Mouse (Mus musculus) embryonic facial prominence, embryonic 13.5 days (tissue): ENCODE measurements around the gene Them5. TPM values are rescaled to one million over a fixed set of nuclear protein-coding genes. Genes with fewer than 3 reads are reported as not detected.

Experiments
- ATAC-seq: fragments of 200-750 bp; cut with Nextera tagmentation; 2 replicates; pipeline ENCODE4 v1.8.0; 2017; ENCODE audit warnings: low read depth; ENCODE audit not compliant: insufficient number of reproducible peaks, insufficient read depth, low FRiP score, low TSS enrichment
- H3K27ac ChIP-seq: fragments of 300-500 bp; sonication (generic); 2 replicates; pipeline ENCODE4 v1.5.1; 2015; ENCODE audit warnings: moderate library complexity, mild to moderate bottlenecking, inconsistent platforms
- H3K27me3 ChIP-seq: fragments of 300-500 bp; sonication (generic); 2 replicates; pipeline ENCODE4 v1.6.1; 2015; ENCODE audit warnings: mild to moderate bottlenecking, inconsistent platforms
- H3K36me3 ChIP-seq: fragments of 300-500 bp; sonication (generic); 2 replicates; pipeline ENCODE4 v1.6.1; 2015; ENCODE audit warnings: mild to moderate bottlenecking, inconsistent platforms
- H3K4me1 ChIP-seq: fragments of 300-500 bp; sonication (generic); 2 replicates; pipeline ENCODE4 v1.6.1; 2015; ENCODE audit warnings: inconsistent platforms
- H3K4me2 ChIP-seq: fragments of 300-500 bp; sonication (generic); 2 replicates; pipeline ENCODE4 v1.6.1; 2015; ENCODE audit warnings: moderate library complexity, mild to moderate bottlenecking, inconsistent platforms
- H3K4me3 ChIP-seq: fragments of 300-500 bp; sonication (generic); 2 replicates; pipeline ENCODE4 v1.5.1; 2015; ENCODE audit warnings: mild to moderate bottlenecking, inconsistent platforms
- H3K9ac ChIP-seq: fragments of 300-500 bp; sonication (generic); 2 replicates; pipeline ENCODE4 v1.6.1; 2015; ENCODE audit warnings: mild to moderate bottlenecking, inconsistent platforms
- H3K9me3 ChIP-seq: fragments of 300-500 bp; sonication (generic); 2 replicates; pipeline ENCODE4 v1.6.1; 2016; ENCODE audit warnings: inconsistent platforms
- WGBS: fragments of 180-500 bp; shearing (Covaris S2); methylation state at CpG from one replicate; pipeline ENCODE4 v1.1.7; 2015; ENCODE audit warnings: mixed read lengths; 5-methylcytosine and 5-hydroxymethylcytosine counted together
- polyA plus RNA-seq: library from polyadenylated mRNA; unstranded; fragments of >200 nt; fragmentation: Nextera tagmentation; extraction: Ambion mirVana; gene quantifications from 2 replicates; pipeline ENCODE4 v1.2.1, GENCODE M21; 2015

Them5 gene
- polyA plus RNA-seq: 5.2 and 9.2 TPM in 2 replicates

DNA sequence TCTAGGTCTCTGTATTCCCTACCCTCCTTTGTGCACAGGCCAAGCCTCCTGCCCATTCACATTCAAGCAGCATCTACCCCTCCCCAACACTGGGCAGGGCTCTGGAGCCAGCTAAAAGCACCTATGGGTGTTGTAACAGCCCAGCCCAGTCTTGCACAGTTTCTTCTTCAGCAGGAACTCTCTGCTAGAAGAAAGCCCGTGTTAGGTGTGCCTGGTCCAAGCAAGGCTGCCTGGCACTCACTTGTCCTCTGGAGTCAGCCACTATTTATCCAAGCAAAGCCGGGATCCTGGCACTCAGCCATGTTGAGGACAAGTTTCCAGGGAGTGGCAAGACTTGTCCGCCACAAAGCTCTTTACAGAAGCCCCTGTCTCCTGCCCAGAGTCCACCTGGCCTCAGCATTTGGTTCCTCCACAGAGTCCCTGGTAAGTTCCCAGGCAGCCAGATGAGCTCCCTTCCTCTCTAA, at the start of gene Them5:
TSS of gene Them5 (plus strand) at position 141 of the 464 bp plus-strand sequence.
- Histone ChIP-seq H3K4me1 (0 out of 2 replicates have a peak, but pooled peaks cover 5% of the 10 kb centered on the region), H3K4me3 (no peak within 1 kb of the TSS), H3K27ac (peak within 1 kb of the TSS; percentile 11; the same call in 1 of the 2 replicates), H3K36me3 (no peaks in the 10 kb centered on the region), H3K4me2 (no peak within 1 kb of the TSS), H3K27me3 (no peaks in the 10 kb centered on the region), H3K9me3 (no peaks in the 10 kb centered on the region), H3K9ac (no peak within 1 kb of the TSS)
- ATAC-seq: no peak
- WGBS: 58% methylated on average over 3 of the region's 3 CpGs

DNA sequence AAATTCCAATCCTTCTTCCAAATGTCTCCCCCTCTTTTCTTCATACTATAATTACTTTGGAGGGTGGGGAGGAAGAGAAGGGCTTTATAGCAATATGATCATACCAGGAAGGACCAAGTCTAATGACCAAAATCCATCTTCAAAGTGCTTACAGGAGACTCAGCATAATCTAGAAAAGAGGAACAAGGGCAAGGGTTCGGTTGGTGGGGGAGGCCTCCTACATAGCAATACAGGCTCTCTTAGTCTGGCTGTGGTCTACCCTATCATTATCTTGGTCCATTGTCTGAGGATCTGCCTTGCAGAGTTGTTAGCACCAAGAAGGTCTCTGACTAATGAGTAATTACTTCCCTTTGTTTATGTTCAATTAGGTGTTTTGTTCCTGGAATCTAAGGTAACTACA, 36.4 kb upstream of the Them5 start:
- no peak overlapping the region for H3K9ac ChIP-seq
- H3K27ac ChIP-seq: no peak overlapping the region
- 70% methylated on average over 1 of the region's 1 CpGs for WGBS
- H3K9me3 ChIP-seq: no peaks in the 10 kb centered on the region
- peaks cover 7% of the 10 kb centered on the region; the same call in 1 of the 2 replicates for H3K4me1 ChIP-seq
- H3K4me2 ChIP-seq: no peak overlapping the region
- ATAC-seq: no peak
- no peaks in the 10 kb centered on the region for H3K36me3 ChIP-seq
- no peaks in the 10 kb centered on the region for H3K27me3 ChIP-seq
- H3K4me3 ChIP-seq: no peak overlapping the region

DNA sequence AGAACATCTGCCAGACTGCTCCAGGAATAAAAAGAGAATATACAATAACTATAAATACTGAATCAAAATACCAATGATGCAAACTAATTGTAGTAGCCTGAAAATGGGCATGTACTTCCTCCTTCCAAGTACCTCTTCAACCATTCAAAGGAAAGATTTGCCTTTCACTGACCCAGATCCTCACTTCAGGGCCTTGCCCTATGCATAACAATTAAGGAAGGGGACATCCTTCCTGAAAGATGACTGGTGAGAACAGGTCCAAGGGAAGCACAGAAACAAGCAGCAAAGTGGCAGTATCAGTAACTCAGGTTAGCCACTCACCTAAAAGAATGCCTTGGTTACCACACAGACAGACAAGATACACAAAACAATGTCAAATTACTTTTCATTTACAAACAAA, 34.9 kb upstream of the Them5 start:
- H3K9ac ChIP-seq: no peak overlapping the region
- no peaks in the 10 kb centered on the region for H3K27me3 ChIP-seq
- no peak for ATAC-seq
- no peaks in the 10 kb centered on the region for H3K9me3 ChIP-seq
- peaks cover 14% of the 10 kb centered on the region for H3K4me1 ChIP-seq
- no peak overlapping the region for H3K4me3 ChIP-seq
- no peak overlapping the region for H3K4me2 ChIP-seq
- H3K27ac ChIP-seq: no peak overlapping the region
- H3K36me3 ChIP-seq: no peaks in the 10 kb centered on the region

DNA sequence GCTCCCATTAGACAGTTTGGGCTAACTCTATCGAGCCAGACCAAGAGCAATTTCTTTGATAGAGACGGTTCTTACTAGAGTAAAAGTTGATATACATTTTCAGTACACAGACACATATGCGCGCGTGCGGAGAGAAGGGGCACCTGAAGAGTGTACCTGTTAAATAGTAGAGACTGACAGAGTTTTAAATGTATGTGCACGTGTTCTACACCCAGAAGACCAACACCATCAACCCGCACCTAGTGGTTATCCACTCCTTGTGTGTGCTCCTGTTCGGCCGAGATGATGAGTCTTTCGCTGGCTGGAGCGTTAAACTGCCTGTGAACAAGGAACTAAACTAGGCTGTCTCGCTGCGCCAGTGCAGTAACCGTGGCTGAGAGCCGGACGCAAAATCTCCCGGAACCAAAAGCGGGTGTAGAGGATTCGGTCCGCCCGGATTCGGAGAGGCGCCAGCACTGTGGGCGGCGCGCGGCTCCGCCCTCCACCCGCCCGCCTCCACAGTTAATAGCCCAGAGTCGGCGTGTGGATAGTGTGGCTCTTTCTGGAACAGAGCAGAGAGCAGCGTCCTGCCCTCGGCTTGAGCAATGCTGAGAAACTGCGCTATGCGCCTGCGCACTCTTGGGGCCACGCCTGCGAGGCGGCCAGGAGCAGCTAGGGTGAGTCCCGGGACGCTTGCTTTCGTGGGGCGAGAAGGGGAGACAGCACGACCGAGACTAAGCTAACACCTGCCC, 32.1 kb upstream of the Them5 start, which contains the start of gene Them4:
TSS of gene Them4 (plus strand) at position 457 of the 731 bp plus-strand sequence.
- peak; percentile 98 for ATAC-seq

DNA sequence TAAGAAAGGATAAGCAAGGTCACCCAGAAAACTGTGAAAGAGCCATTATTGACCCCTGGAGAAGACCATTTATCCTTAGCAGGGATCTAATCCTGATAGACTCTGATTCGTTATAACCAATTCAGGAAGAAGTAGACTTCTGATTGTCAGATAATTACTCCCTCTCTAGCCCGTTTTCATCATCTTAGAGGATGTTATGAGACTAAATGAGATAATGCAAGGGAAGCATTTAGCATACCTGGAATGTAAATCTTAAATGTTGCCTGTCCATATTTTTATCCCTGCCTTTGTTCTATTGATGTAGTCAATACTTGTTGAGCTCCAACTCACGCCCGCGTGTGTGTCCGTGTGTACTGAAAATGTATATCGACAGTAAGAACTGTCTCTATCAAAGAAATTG, 31.4 kb upstream of the Them5 start:
- Histone ChIP-seq H3K36me3 (no peaks in the 10 kb centered on the region), H3K4me2 (peak overlapping the region; percentile 69), H3K27me3 (no peaks in the 10 kb centered on the region), H3K27ac (peak overlapping the region; percentile 83), H3K4me3 (peak overlapping the region; percentile 62), H3K9me3 (no peaks in the 10 kb centered on the region), H3K9ac (peak overlapping the region; percentile 83), H3K4me1 (peaks cover 14% of the 10 kb centered on the region)
- WGBS: 45% methylated on average over 7 of the region's 7 CpGs
- ATAC-seq: no peak

More for the DNA sequence above, 32.1 kb upstream of the Them5 start, which contains the start of gene Them4:
- H3K36me3 ChIP-seq: no peaks in the 10 kb centered on the region
- WGBS: 2% methylated on average over 47 of the region's 47 CpGs
- peak within 1 kb of the TSS; percentile 69 for H3K4me2 ChIP-seq
- no peaks in the 10 kb centered on the region for H3K9me3 ChIP-seq
- H3K4me3 ChIP-seq: peak within 1 kb of the TSS; percentile 62
- no peaks in the 10 kb centered on the region for H3K27me3 ChIP-seq
- peak within 1 kb of the TSS; percentile 83 for H3K27ac ChIP-seq
- peak within 1 kb of the TSS; percentile 83 for H3K9ac ChIP-seq
- peaks cover 14% of the 10 kb centered on the region for H3K4me1 ChIP-seq

DNA sequence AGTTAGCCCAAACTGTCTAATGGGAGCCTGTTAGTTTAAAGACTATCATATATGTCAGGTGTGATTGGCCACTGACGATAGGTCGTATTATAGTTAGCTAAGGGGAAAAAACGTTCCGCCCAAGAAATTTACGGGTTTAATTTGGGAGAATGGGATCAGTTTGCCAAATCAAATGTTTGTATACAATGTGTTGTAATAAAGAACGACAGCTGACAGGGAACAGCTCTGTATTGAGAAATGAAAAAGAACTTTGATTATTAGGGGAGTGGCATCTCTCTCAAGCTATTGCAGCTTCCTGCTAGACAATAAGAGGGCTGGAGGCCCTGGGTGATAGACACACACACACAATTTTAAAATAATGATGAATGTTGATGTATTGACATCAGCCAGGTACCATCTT, 31.0 kb upstream of the Them5 start:
- no peaks in the 10 kb centered on the region for H3K27me3 ChIP-seq
- peak overlapping the region; percentile 69 for H3K4me2 ChIP-seq
- H3K9ac ChIP-seq: 0 out of 2 replicates have a peak overlapping the region, but pooled peaks have one; percentile 83
- H3K4me1 ChIP-seq: peaks cover 14% of the 10 kb centered on the region
- H3K36me3 ChIP-seq: no peaks in the 10 kb centered on the region
- 68% methylated on average over 6 of the region's 6 CpGs for WGBS
- H3K27ac ChIP-seq: no peak overlapping the region
- no peak for ATAC-seq
- no peaks in the 10 kb centered on the region for H3K9me3 ChIP-seq
- peak overlapping the region; percentile 62 for H3K4me3 ChIP-seq

DNA sequence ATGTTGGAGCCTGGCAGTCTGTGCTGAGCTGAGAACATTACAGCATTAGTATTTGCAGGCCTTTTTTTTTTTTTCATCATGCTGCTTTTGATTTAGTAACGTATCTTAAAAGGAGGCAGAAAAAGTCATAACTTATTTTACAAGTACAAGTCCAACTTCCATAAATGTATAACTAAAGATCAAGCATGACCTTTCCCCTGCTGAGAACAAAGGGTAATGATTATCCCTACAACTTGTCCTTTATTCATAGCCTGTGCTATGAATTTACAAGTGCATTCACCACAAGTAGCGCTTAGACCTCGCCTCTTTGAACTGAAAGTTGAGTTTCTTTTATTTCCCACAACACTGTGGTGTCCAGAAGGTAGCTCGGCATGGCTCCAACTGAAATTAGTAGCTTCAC, 30.5 kb upstream of the Them5 start:
- H3K36me3 ChIP-seq: no peaks in the 10 kb centered on the region
- ATAC-seq: no peak
- H3K4me2 ChIP-seq: peak overlapping the region; percentile 69
- H3K9ac ChIP-seq: no peak overlapping the region
- H3K4me1 ChIP-seq: peaks cover 14% of the 10 kb centered on the region
- WGBS: 81% methylated on average over 4 of the region's 4 CpGs
- no peak overlapping the region for H3K4me3 ChIP-seq
- H3K9me3 ChIP-seq: no peaks in the 10 kb centered on the region
- no peak overlapping the region for H3K27ac ChIP-seq
- H3K27me3 ChIP-seq: no peaks in the 10 kb centered on the region

DNA sequence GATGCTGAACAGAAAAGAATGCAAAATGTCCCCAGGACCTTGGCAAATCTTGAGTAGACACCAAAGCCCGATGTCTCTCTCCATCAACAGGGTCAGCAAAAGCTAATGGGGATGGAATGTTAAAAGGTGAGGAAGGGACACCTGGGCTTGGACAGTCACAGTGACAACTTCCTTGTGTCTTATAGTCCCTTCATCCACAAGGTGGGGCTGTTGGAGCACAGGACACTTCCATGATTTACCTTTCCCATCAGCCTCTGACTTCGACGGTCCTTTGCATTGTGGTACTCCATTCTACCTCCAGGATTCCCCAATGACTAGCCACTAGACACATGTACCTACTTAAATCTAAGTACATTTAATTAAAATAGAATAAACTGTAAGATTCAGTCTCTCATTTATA, 13.2 kb upstream of the Them5 start:
- no peak for ATAC-seq
- WGBS: 56% methylated on average over 3 of the region's 3 CpGs
- H3K4me1 ChIP-seq: no peaks in the 10 kb centered on the region
- no peak overlapping the region for H3K4me2 ChIP-seq
- H3K4me3 ChIP-seq: no peak overlapping the region
- H3K27ac ChIP-seq: no peak overlapping the region
- H3K27me3 ChIP-seq: no peaks in the 10 kb centered on the region
- H3K9ac ChIP-seq: no peak overlapping the region
- H3K36me3 ChIP-seq: peaks cover 16% of the 10 kb centered on the region
- H3K9me3 ChIP-seq: no peaks in the 10 kb centered on the region

DNA sequence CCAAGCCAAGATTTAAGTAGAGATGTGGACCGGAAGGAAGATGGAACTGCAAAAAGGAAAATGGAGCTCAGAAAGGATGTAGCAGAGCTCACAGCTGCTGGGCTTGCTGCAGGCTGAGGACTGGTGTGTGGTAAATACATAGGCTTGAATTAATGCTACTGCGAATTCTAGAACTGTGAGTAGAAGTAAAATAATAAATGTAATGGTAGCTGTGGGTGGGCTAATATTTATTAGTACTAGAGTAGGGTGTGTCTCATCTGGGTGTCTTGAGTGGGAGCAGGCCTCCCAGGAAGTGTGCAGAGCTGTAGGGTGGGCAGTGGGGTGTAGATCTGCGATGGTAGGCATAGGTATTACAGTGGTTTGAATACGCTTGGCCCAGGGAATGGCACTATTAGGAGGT, 7.5 kb upstream of the Them5 start:
- Histone ChIP-seq H3K9ac (no peak overlapping the region), H3K9me3 (no peaks in the 10 kb centered on the region), H3K4me2 (no peak overlapping the region), H3K4me3 (no peak overlapping the region), H3K27me3 (no peaks in the 10 kb centered on the region), H3K27ac (no peak overlapping the region), H3K36me3 (peaks cover 3% of the 10 kb centered on the region), H3K4me1 (no peaks in the 10 kb centered on the region)
- ATAC-seq: no peak
- WGBS: 92% methylated on average over 4 of the region's 4 CpGs

DNA sequence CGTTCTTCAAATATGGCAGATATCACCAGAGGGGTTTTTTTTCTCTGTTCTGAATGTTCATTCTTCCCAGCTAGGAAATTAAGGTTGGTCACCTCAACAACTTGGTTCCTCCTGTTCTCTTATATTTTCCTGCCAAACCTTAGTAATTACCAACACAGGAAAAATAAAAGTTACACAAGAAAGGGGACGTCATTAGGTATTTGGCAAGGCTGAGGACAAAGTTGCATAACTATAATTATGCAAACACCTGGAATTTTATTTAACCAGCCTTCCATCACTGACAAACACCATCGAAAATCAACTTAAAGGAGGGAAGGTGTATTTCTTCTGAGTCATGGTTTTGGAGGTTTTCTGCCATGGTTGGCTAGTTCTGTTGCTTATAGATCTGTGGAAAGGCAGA, 3.4 kb upstream of the Them5 start:
- Histone ChIP-seq H3K27ac (no peak overlapping the region), H3K27me3 (no peaks in the 10 kb centered on the region), H3K9me3 (no peaks in the 10 kb centered on the region), H3K36me3 (no peaks in the 10 kb centered on the region), H3K4me1 (0 out of 2 replicates have a peak, but pooled peaks cover 5% of the 10 kb centered on the region), H3K4me3 (no peak overlapping the region), H3K4me2 (no peak overlapping the region), H3K9ac (no peak overlapping the region)
- no peak for ATAC-seq
- 81% methylated on average over 3 of the region's 3 CpGs for WGBS

DNA sequence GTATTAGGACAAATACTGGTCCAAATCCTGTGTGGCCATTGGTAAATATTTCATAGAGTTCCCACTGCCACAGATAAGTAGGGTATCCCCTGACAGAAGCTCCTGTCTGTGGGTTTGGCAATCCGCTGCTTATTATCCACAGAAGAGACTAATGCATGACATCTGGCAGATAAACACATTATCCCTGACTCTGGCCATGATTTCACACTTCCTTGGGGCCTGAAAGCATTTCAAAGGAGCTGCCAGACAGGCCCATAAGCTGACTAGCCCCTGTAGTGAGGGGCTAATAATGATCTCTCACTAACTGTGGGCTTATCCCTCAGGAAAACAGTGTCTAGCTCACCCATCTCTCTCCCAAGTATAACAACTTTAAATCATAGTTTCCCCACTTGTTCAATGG, 653 bp downstream of the Them5 start:
- no peaks in the 10 kb centered on the region for H3K9me3 ChIP-seq
- H3K4me3 ChIP-seq: no peak overlapping the region
- WGBS: 33% methylated on average over 1 of the region's 1 CpGs
- H3K27ac ChIP-seq: no peak overlapping the region; the same call in 1 of the 2 replicates
- no peak for ATAC-seq
- H3K36me3 ChIP-seq: no peaks in the 10 kb centered on the region
- 0 out of 2 replicates have a peak, but pooled peaks cover 5% of the 10 kb centered on the region for H3K4me1 ChIP-seq
- H3K27me3 ChIP-seq: no peaks in the 10 kb centered on the region
- H3K4me2 ChIP-seq: no peak overlapping the region
- H3K9ac ChIP-seq: no peak overlapping the region

DNA sequence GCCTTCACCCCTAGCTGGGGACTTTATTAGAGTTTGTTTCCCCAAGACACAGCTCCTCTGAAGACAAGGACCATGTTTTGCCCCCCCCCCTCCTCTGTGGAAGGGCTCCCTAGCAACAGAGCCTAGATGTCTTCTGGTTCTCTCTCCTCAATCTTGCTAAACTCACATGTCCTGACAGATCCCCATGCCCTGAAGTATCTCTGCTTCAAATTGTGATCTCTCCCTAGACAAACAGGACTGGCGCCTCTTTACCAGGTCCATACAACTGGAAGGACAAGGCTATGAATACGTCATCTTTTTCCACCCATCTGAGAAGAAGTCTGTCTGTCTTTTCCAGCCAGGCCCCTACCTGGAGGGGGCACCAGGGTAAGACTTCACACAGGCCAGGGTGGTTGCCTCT, 2.3 kb downstream of the Them5 start:
- 0 out of 2 replicates have a peak, but pooled peaks cover 5% of the 10 kb centered on the region for H3K4me1 ChIP-seq
- no peak overlapping the region for H3K27ac ChIP-seq
- ATAC-seq: no peak
- no peaks in the 10 kb centered on the region for H3K36me3 ChIP-seq
- no peaks in the 10 kb centered on the region for H3K9me3 ChIP-seq
- no peak overlapping the region for H3K4me2 ChIP-seq
- no peaks in the 10 kb centered on the region for H3K27me3 ChIP-seq
- H3K9ac ChIP-seq: no peak overlapping the region
- H3K4me3 ChIP-seq: no peak overlapping the region
- WGBS: 70% methylated on average over 2 of the region's 2 CpGs
